Mouse (Mus musculus) thymus, adult 2 months (tissue): ENCODE measurements around the gene Ren1. TPM values are rescaled to one million over a fixed set of nuclear protein-coding genes. Genes with fewer than 3 reads are reported as not detected.

ENCODE experiments used
- DNase-seq: peaks from one replicate; pipeline ENCODE4 v3.0.0; 2021
- H3K27ac ChIP-seq: fragments of 200-500 bp; 2 replicates; pipeline ENCODE4 v1.5.1; 2012; ENCODE audit warnings: low read length, control low read depth; ENCODE audit not compliant: control insufficient read depth, insufficient read depth
- H3K27me3 ChIP-seq: fragments of 200-500 bp; 2 replicates; pipeline ENCODE4 v1.6.1; 2012; ENCODE audit warnings: mild to moderate bottlenecking, low read length, moderate library complexity, mixed read lengths; ENCODE audit not compliant: control insufficient read depth, insufficient read depth
- H3K36me3 ChIP-seq: fragments of 200-500 bp; 2 replicates; pipeline ENCODE4 v1.6.1; 2012; ENCODE audit warnings: mild to moderate bottlenecking, low read length, moderate library complexity; ENCODE audit not compliant: control insufficient read depth, insufficient read depth
- H3K4me1 ChIP-seq: fragments of 200-500 bp; replicated peaks from 2 replicates; pipeline ENCODE4 v1.6.1; 2012; ENCODE audit warnings: low read length; ENCODE audit not compliant: control insufficient read depth, insufficient read depth
- H3K4me3 ChIP-seq: fragments of 200-500 bp; 2 replicates; pipeline ENCODE4 v1.5.1; 2012; ENCODE audit warnings: mild to moderate bottlenecking, low read length, control low read depth, moderate library complexity; ENCODE audit not compliant: control insufficient read depth, insufficient read depth
- CTCF ChIP-seq: fragments of 200-500 bp; IDR thresholded peaks from 2 replicates; pipeline ENCODE4 v1.5.1; 2012; ENCODE audit warnings: mild to moderate bottlenecking, control low read depth, low read length, moderate library complexity, borderline replicate concordance; ENCODE audit not compliant: control insufficient read depth, poor library complexity, insufficient read depth; ENCODE audit errors: extremely low read depth
- POLR2A ChIP-seq: fragments of 200-500 bp; IDR thresholded peaks from 2 replicates; pipeline ENCODE4 v1.6.1; 2012; ENCODE audit warnings: mild to moderate bottlenecking, low read length, control low read depth, moderate library complexity; ENCODE audit not compliant: control insufficient read depth, poor library complexity, insufficient read depth; ENCODE audit errors: extremely low read depth
- WGBS: fragments of 180-500 bp; shearing (Covaris S2); methylation state at CpG from one replicate; pipeline ENCODE4 v1.1.7; 2018; 5-methylcytosine and 5-hydroxymethylcytosine counted together
- polyA plus RNA-seq: library from polyadenylated mRNA; depleted of rRNA; stranded (reverse); fragments of >200 nt; gene quantifications from 2 replicates; pipeline ENCODE4 v1.2.3, GENCODE M21; 2012

Ren1 gene
- polyA plus RNA-seq, 1 experiment: 0.65 TPM

DNA sequence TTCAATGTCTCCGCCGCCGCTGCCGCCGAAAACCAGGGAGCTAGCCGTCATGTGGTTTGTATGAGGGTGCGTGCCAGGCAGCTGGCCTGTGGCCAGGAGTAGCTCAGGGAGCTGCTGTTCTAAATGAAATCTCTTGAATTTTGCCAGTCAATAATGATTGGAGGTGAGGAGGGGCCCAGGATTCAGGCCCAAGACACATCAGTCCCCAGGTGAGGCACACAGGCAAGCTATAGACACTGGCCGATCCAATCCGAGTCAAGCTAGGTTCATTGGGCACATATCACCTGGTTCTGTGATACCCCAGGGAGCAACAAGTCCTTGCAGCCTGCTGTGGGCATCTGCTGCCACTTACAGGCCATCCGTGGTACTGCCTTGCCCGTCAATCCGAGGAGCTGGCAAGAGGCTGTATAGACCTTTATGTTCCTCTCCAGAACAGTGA lies 3.1 kb downstream of the Ren1 start:
- no peaks in the 10 kb centered on the region for H3K36me3 ChIP-seq
- no peaks in the 10 kb centered on the region for H3K27me3 ChIP-seq
- H3K4me1 ChIP-seq: no peaks in the 10 kb centered on the region; the same call in 1 of the 2 replicates
- TF ChIP-seq POLR2A (no peak), CTCF (peak; percentile 80; the same call in 1 of the 2 replicates)
- peak; percentile 76 for DNase-seq
- H3K4me3 ChIP-seq: no peak overlapping the region
- 52% methylated on average over 12 of the region's 12 CpGs for WGBS
- H3K27ac ChIP-seq: no peak overlapping the region

DNA sequence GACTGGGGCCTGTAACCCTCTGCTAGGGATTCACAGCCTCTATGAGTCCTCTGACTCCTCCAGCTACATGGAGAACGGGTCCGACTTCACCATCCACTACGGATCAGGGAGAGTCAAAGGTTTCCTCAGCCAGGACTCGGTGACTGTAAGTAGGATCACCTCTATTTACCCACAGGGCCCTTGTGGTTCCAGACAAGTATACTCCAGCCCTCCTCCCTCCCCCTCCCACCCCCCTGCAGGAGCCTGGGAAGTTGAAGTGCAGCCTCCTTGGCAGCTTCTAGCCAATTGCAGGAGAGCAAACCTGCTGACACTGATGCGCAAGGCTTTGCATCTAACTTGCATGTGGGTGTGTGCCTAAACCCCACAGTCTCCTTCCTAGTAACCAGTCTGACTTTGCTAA lies 5.2 kb downstream of the Ren1 start:
- TF ChIP-seq CTCF (no peak), POLR2A (no peak)

DNA sequence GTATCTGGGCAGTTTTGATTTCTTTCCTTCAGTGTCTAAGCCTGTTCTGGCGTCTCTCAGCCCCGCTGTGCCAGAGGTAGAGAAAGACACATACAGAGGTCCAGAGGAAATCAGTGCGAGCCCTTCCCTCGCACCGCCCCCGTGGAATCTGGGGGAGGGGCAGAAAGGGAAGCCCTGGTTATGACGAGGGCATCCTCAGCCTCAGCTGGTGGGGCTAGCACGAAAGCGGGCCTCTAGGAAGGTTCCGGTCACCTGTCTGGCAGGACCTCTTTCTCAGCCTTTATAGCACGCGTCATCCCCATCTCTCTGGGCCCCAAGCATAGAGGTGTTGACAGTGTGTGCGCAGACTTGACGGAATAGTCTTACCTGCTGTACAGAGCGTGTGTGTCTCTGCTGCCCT lies 5.6 kb downstream of the Ren1 start:
- Histone ChIP-seq H3K27ac (no peak overlapping the region), H3K4me3 (no peak overlapping the region), H3K4me1 (no peaks in the 10 kb centered on the region; the same call in 1 of the 2 replicates), H3K27me3 (no peaks in the 10 kb centered on the region), H3K36me3 (no peaks in the 10 kb centered on the region)
- TF ChIP-seq CTCF (no peak), POLR2A (no peak)
- DNase-seq: no peak
- 84% methylated on average over 15 of the region's 15 CpGs for WGBS

More for the DNA sequence above, 5.2 kb downstream of the Ren1 start:
- Histone ChIP-seq H3K27me3 (no peaks in the 10 kb centered on the region), H3K4me1 (no peaks in the 10 kb centered on the region; the same call in 1 of the 2 replicates), H3K36me3 (no peaks in the 10 kb centered on the region), H3K27ac (no peak overlapping the region), H3K4me3 (no peak overlapping the region)
- 90% methylated on average over 5 of the region's 5 CpGs for WGBS
- no peak for DNase-seq

- no peak overlapping the region for H3K27ac ChIP-seq
- DNase-seq: no peak
- no peaks in the 10 kb centered on the region for H3K27me3 ChIP-seq
- 34% methylated on average over 8 of the region's 8 CpGs for WGBS
- TF ChIP-seq CTCF (no peak), POLR2A (no peak)
- H3K4me1 ChIP-seq: no peaks in the 10 kb centered on the region; the same call in 1 of the 2 replicates
- H3K4me3 ChIP-seq: no peak overlapping the region
- no peaks in the 10 kb centered on the region for H3K36me3 ChIP-seq
These were observed 6.0 kb downstream of the Ren1 start for GRCm38 (mm10) chr1:133356330-133356729.

- Histone ChIP-seq H3K27ac (no peak overlapping the region), H3K4me1 (peaks cover 13% of the 10 kb centered on the region), H3K27me3 (peaks cover 14% of the 10 kb centered on the region), H3K4me3 (no peak overlapping the region), H3K36me3 (no peaks in the 10 kb centered on the region)
- no peak for DNase-seq
- TF ChIP-seq POLR2A: no peak
- no peak for TF ChIP-seq CTCF
- WGBS: 97% methylated on average over 6 of the region's 6 CpGs
These were observed 10.7 kb downstream of the Ren1 start for GRCm38 (mm10) chr1:133361006-133361405.

DNA sequence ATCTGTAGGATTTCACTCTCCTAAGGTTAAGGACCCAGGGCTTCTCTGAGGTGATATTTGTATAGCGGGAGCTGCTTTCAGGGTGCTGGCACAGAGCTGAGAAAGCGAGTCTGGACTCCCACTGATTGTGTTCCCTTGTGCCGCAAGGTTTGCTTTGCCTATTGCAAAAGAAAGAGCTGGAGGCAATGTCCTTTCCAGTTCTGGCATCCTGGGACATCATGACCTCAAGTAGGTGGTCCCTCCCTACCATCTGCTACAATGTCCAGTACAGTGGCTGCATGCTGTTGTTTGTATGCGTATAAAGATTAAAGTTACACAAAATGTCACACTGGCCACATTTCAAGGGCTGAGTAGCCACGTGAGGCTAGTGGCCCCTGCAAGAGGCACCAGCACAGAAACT lies 11.8 kb downstream of the Ren1 start:
- 94% methylated on average over 5 of the region's 5 CpGs for WGBS
- no peak for TF ChIP-seq CTCF
- TF ChIP-seq POLR2A: no peak
- H3K27ac ChIP-seq: no peak overlapping the region
- H3K27me3 ChIP-seq: peaks cover 14% of the 10 kb centered on the region
- no peaks in the 10 kb centered on the region for H3K36me3 ChIP-seq
- DNase-seq: no peak
- no peak overlapping the region for H3K4me3 ChIP-seq
- peaks cover 13% of the 10 kb centered on the region for H3K4me1 ChIP-seq
